Mouse (Mus musculus): ENCODE data around the gene Aqp11.
A peak's percentile ranks its signal among the peaks of the same experiment; 100 is the strongest.

Aqp11 gene

DNA sequence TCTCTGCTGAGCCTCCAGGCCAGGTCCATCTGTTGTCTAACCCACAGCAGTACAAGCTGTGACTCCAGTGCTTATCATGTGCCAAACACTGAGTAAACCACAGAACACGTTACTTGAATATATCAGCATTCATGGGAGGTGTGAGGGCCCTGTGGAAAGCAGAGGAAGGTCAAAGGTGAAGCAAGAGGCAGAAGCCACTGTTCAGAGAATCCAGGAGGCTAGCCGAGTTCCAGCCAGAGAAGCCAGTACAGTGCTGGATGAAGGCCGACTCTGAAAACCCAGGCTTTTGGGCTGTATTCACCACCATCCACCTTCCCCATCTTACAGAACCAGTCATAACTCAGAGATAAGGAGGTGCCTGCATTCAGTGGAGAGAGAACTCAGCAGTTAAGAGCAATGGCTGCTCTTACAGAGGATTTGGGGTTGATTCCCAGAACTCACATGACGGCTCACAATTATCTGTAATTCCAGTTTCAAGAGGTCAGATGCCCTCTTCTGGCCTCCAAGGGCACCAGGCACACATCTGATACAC lies 9.2 kb upstream of the Aqp11 start:
- DNase-seq = no peak

DNA sequence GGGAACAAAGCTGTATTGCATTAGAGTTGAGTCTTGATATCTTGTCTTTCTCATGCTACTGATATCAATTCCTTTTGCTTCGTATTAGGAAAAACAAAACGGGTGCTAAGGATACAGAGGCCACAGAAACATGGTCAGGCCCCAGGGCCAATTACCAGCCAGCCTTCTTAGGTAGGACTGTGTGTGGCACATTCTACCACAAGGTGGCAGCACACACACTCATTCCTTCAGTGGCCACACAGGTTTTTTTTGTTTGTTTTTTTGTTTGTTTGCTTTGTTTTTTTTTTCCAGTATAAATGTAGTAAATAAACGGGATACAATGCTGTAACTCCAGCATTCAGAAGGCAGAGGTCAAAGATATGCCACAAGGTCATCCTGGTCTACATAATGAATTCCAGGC lies 7.2 kb upstream of the Aqp11 start:
- no peak for DNase-seq

DNA sequence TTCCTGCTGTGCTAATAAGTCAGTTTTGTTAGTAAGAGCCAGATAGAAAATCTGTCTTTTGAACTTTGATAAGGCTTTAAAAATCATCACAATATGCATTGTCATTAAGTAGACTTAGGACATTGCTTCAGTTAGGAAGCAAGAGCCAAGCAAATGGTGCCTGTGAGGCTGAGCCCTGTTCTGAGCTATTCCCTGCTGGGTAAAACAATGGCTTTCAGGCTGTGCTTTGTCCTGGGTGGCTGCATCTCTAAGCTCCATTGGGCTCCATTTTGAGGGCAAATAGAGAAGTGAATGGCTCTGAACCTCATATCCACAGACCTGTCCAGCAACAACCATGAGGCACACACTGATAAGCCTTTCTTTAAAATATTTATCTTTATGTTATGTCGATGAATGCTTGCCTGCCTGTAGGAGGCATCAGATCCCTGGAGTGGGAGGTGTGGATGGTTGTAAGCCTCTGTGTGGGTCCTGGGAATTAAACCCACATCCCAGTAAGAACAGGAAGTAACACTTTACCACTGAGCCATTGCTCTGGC lies 3.7 kb upstream of the Aqp11 start:
- DNase-seq = no peak

DNA sequence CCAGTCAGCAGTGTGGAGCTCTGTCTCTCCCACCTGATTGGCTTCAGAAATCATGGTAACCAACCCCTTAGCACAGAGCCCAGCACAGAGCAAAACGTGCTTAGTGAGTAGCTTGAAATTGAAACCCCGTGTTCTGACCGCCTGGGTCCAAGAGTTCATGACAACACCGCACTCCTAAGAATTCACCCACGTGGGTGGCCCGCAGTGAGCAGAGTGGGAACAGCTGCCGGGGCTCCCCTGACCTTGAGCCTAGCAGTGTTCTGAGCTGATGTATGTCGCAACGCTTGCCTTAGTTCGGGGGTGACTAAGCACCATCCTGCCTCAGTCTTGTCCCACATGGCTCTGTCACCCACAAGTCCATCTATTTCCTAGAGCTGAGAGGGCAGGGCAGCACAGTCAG lies 2.9 kb upstream of the Aqp11 start:
- no peak for DNase-seq

DNA sequence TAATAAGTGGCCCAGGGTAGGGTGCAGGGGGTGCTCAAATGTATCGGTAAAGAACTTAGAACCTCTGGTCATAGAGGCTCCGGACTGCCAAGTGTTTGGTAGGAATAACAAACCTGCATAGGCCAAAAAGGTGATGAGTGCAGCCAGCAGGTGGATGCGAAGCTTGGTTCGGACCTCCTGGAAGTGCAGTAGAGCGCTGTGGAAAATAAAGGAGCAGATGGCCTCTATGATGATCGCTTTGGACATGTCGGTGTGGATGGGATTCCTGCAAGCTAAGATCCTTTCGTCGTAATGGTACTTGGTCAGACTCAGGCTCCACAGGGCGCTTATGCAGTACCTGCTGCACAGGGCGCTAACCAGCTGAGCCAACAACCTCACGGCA lies 842 bp downstream of the Aqp11 start:
- no peak for DNase-seq

DNA sequence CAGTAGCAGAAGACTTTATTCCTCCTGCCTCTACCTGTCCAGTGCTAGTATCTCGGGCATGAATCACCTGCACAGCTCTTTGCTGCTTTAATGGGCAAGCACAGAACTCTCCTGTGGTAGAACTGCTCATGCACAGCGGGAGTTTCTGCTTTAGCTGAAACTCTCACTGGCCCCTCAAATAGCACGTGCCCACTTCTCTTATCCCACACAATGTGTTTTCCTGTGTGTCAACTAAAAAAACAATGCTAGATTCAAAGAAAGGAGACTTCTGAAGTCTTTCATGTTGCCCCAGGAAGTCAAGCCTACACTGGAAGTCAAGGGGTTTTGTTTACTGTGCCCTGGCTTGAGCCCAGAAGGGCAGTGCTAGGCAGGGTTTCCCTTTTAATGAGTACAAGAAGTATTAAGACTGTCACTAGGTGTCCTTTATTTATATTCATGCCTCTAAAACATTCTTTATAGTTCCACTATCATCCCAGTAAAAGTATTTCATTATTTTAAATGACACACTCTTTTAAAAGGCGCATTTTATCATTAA lies 2.1 kb downstream of the Aqp11 start:
- no peak for DNase-seq

DNA sequence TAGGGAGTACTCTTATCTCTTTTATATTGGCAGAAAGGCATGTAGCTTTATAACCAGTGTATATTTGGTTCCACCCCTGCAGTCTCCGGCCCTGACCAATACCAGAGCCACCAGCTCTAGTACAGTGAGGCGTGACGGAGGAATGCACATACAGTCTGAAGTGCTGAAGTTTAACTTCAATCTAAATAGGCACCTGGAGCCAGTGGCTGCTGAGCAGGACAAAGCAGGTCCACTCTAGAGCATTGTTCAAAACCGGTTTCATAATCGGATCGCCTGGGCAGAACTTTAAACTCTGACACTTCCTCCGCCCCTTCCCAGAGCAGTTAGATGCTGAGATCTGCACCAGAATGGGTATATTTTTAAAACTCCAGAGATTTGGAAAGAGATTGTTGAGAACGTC lies 3.1 kb downstream of the Aqp11 start:
- no peak for DNase-seq

DNA sequence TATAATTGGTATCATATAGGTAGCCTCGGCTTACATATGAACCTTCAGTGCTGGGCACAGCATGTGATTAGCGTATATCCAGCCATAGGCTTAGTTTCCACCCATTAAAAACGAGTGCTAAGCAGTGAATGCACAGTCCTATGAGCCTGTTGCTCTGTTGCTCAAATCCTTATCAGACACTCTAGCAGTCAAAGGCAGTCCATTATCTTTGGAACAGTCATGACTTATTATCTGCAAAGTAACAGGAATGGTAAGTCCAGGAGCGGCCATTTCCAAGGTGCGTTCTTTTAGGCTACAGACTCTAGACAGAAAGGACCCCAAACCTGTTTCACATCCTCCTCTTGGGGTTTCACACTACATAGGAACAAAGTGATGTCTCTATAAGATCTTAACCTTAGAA lies 4.5 kb downstream of the Aqp11 start:
- no peak for DNase-seq

DNA sequence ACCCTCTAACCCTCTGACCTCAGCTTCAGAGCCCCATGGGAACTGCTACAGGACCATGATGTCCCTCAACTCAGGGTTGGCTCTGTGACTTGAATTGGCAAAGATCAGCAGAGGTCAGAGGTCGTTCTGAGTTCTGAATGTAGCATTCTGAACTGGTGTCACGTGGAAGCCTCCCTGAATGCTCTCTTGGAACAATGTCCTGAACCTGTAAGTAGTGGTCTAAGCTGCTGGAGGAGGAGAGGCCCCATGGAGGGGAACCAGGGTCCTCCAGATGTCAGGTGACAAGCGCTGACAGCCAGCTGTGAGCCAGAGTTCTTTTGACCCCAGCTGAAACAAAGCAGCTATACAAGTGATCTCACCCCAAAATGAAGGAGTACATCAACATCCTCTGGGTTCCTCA lies 7.7 kb downstream of the Aqp11 start:
- no peak for DNase-seq

DNA sequence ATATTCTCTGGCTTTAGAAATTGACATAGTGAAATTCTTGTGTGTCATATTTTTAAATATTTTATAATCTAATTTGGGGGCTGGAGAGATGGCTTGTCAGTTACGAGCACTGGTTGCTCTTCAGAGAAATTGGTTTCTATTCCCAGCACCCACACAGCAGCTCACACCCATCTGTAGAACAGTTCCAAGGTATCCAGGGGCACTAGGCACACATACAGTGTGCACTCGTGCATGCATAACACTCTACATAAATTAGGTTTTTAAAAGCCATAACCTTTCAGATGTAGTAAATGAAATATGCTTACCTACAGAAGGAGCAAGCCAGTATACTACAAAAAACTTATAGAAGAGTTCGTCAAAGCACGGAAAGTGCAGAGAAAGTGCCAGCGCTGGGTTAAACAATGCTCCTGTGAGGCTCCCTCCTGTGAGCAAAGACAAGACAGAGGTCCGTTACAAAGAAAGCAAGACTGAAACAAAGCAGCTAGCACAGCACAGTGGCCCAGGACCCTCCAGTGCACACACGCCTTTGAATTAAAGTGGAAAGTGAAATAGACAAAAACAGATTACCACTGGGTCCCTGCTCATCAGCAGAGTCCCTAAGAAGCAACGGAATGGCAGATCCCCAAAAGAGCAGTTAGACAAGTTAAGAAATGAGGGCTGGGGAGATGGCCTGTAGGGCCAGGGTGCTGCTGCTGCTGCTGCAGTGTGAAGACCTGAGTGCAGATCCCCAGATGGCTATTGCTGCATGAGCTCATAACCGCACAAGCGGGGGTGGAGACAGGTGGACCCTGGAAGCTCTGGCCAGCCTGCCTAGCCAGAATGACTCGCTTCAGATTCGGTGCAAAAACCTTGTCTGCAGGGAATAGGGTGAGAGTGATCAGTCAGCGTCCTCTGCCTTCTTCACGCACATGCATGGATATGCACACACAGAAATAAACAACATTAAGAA lies 9.1 kb downstream of the Aqp11 start:
- no peak for DNase-seq

DNA sequence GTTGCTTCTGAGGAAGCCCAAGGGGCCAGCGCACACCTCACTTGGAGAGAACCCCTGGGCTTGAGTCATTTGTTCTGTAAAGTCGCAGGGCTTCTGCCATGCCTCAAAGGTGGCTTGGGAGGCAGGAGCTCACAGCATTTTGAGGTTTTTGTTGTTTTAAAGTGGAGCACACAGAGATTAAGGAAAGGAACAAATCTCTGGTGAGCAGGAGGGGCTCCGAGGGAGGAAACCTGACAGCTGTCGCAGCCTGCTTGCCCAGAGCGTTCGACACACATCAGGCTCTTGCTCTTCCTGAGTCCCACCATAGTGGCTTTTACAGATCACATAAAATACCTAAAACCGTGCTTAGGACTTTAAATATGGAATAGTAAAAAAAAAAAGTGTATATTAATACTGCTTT lies 11.3 kb downstream of the Aqp11 start:
- DNase-seq = no peak

DNA sequence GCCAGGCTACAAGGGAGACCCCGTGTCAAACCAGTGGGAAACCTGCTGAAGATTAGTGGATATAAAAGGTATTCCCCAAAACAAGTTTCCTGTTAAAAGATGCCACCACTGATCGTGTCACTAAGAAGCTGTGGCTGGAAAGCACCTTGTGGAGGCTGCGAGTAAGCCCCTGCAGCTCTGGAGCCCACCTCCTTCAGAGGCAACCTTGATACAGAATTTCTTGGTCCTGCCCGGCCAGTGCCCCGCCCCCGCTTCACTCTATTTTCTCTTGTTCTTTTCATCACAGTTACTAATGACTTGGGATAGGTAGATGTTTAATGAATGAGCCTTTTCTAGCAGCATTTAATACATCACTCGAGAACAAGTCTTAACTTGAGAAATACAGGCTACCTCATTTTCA lies 12.0 kb downstream of the Aqp11 start:
- no peak for DNase-seq

DNA sequence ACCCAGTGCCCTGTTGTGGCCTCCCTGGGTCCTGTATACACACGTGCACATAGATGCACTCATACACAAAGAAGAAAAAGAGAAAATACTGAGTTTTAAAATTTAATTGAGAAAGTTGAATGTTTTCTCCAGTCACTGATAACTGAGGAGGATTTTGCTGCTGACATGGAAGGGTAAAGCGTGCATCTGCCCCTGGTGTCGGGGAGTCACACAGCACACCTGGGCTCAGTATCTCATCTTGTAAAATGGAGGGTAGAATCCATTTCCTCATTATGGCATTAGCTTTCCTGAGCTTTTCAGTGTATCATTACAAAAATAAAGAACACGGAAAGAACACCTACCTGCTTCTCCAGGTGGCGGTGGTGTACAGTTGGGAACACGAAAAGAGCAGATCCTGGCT lies 12.7 kb downstream of the Aqp11 start:
- DNase-seq = no peak

DNA sequence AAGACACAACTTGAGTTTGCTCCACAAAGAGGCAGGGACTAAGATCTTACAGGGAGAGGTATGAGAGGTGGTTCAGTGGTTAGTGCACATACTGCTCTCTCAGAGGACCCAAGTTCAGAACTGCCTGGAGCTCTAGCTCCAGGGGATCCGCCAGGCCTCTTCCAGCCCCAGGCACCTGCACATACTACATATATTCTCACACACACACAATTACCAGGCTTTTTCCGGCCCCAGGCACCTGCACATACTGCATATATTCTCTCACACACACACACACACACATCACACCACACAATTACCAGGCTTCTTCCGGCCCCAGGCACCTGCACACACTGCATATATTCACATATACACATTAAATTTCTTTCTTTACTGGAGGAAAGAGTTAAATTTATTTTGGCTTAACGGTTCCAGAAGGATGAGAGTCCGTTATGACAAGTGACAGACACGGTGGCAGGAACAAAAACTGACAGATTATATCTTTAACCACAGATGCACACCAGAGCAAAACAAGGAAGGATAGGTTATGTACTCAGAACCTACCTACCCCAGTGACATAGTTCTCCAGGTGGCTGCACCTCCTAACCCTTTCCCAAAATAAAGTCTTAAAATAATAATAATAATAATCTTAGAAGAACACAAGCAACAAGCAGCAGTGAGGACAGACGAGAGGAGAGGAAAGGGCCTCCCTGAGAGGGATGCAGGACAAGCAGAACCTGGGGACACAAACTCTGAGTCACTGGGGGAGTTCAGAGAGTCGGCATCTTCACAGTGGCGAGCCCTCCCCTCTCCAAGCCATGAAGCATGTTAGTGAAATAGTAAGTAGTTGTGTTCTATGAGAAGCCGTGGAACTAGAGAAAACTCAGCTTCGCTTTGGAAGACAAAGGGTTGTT lies 14.2 kb downstream of the Aqp11 start:
- DNase-seq = no peak

DNA sequence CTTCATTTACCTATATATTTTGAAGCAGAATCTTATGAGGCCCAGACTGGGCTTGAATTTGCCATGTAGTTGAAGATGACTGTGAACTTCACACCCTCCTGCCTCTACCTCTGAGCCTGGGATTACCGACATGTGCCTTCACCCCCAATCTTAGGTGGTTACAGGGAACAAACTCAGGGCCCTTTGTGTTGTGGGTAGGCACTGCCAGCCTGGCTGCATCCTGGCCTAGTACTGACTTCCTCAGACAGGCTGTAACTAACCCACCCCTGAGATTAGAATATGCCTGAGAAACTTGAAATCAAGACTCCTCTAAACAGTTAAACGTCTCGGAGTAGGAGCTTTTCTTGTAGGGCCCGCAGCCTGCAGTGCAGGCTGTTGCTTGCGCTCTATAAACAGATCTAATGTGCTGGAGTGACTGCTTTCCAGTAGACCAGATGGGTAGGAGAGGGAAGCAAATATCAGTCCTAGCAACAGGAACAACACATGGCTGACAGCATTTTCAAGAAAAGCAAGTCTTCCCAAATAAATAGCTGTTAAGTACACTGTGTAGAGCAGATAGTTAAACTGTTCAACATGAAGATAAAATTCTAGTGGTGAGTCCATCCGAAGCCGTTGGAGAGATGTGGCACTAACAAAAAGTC lies 15.7 kb downstream of the Aqp11 start:
- DNase-seq = no peak

DNA sequence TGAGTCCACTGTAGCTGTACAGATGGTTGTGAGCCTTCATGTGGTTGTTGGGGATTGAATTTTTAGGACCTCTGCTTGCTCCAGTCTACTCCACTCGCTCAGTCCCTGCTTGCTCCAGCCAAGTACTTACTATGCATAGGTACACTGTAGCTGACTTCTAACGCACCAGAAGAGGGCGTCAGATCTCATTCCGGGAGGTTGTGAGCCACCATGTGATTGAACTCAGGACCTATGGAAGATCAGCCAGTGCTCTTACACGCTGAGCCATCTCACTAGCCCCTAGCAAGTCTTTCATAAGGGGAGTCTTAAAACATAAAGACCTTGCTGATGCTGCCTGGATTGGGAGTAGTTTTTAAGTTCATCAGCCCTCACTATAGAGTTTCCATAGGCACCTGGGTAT lies 18.0 kb downstream of the Aqp11 start:
- no peak for DNase-seq

DNA sequence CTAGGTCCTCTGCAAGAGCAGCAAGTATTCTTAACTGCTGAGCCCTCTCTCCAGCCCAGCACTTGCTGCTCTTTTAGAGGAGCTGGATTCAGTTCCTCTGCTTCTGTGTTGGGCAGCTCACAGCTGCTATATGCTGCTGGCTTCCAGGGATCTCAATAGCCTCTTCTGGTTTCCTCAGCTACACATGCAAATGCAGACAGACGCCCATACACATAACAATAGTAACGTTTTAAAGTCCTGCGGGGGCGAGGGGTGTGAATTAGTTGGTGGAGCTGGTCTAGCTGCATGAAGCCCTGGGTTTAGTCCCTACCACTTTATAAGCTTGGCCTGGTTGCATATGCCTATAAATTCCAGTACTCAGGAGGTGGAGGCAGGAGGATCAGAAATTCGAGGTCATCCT lies 19.0 kb downstream of the Aqp11 start:
- DNase-seq = no peak

DNA sequence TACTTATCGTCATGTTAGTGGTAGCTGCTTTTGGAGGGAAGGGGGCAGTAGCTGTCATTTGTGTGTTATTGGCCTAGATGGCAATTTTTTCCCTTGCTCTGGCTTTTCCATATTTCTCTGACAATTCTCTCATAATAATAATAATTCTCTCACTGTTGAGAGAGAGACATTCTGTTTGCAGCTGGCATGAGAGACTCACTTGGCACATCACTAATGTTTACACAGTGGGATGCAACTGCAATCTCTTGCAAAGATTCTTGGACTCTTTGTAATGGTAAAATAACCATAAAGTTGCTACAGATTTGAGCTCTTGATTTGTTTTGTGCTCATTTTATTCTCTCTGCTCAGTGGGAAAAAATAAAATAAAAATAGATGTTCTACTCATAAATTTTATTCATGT lies 20.8 kb downstream of the Aqp11 start:
- DNase-seq = no peak

DNA sequence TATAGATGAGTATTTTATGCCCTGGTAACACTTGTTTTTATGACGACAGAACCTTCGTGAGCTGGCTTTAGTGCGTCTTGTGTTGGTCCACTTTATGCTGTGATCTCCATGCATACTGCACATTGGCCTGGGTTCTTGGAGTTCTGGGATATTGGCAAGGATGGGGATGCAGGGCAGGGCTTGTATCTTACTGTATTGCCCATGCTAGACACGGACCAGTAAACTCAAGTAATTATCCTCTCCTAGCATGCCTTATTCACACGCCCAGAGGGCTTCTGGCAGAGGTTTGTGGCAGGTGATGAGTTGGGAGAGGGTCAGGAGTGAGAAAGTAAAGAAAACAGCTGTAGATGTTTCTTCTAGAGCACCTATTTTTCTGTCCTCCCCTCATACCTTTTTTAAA lies 23.4 kb downstream of the Aqp11 start:
- DNase-seq = no peak

DNA sequence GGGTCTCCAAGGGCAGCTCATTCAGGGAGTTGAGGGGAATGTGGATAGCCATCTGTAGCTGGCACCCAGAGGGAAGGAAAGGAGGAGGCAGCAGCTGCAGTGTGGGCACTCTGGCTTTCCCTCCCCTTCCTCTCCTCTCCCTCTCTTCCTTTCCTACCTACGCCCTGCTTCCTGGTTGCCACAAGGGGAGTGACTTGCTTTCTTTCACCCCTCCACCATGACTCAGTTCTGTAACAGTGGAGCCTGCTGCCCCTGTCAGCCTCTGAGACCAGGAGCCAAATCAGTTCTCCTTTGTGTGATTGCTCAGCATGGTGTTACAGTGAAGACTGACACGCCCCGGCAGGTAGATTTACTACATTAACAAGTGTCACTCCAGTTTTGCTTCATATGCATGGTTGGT lies 28.9 kb downstream of the Aqp11 start:
- DNase-seq = no peak

DNA sequence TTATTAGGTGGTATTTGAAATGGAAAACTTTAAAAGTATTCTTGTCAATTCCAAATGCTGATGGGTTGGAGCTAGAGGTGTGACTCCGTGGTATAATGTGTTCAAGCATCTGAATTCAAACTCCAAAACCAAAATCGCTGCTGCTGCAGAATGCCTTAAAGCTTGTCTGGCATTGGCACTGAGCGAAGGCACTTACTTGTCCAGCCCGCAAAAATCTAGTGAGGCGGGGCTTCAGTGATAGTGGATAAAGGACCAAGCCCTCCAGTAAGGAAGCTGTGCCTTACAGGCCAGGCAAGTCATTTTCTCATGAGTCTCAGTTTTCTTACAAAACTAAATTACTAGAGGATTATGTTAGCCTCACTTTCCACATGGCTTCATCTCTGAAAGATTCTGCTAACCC lies 30.3 kb downstream of the Aqp11 start:
- DNase-seq = no peak

DNA sequence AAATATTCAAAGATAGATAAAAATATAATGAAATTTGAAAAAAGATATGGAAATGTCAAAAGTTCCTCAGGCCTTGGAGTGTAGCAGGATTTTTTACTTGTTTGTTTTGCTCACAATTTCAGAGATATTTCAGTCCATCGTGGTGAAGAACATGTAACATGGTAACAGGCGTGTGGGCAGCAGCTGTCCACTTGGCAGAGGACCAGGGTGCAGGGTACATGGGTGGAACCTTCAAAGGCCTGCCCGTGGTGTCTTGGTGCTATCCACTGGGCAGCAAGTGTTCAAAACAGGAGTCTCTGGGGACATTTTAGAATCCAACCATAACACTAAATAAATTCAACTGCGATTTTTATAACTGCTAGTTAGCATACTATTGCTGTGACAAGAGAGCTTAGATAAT lies 31.0 kb downstream of the Aqp11 start:
- DNase-seq = peak; percentile 25

DNA sequence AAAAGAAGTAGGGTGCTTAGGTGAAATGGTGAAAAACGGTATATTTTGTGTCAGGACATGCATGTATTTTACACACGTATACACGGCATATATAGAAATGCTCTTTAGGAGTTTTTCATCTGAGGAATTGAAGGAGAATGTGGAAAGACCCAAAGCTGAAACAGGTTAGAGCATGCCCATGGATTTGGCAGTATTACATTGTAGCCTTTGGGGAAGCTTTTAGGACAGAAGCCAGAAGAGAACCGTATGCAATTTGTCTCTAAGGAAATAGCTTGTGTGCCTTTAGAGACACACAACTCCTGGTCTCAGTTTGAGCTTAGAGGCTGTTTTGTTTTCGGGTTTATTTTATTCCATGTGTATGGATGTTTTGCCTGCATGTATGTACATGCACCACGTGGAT lies 37.0 kb downstream of the Aqp11 start:
- no peak for DNase-seq
